Mouse (Mus musculus) ES-E14 (cell line): ENCODE data around the gene Sgta.

Experiments used
- HCFC1 ChIP-seq: IDR thresholded peaks from 2 replicates; pipeline ENCODE4 v1.6.1; 2012; ENCODE audit warnings: low read length, inconsistent platforms, borderline replicate concordance; ENCODE audit not compliant: insufficient read depth
- MAFK ChIP-seq: IDR thresholded peaks from 2 replicates; pipeline ENCODE4 v1.6.1; 2014; ENCODE audit warnings: mild to moderate bottlenecking, low read depth, low read length, inconsistent platforms; ENCODE audit not compliant: insufficient read depth
- ZC3H11A ChIP-seq: IDR thresholded peaks from 2 replicates; pipeline ENCODE4 v1.6.1; 2012; ENCODE audit warnings: low read depth, mild to moderate bottlenecking, inconsistent platforms, low read length, borderline replicate concordance
- ZNF384 ChIP-seq: IDR thresholded peaks from 2 replicates; pipeline ENCODE4 v1.6.1; 2012; ENCODE audit warnings: low read depth, low read length, inconsistent platforms

GRCm38 (mm10) chr10:81051133-81051532, 8.8 kb downstream of the Sgta start:
- TF ChIP-seq ZNF384 (no peak), HCFC1 (no peak), ZC3H11A (no peak), MAFK (no peak)
